Mouse (Mus musculus): ENCODE measurements at regions not wholly inside any gene's neighbourhood (a gene's known extent, or its start where the extent isn't known, plus 50 kb on each side); places are given as distances from the start of the nearest gene placed in this dataset.

GRCm38 (mm10) chr19:21173896-21174483, 98.1 kb upstream of the Zfand5 start:
- Histone ChIP-seq H3K4me1 (replicated peaks; ENCODE audit: control insufficient read depth in 2 of 2, insufficient read depth in 2 of 2, low read length in 1 of 2) (peaks cover 0 to 9% of the 10 kb centered on the region in 2 experiments; a peak in 1 of 4 replicates), H3K27me3 (ENCODE audit: control insufficient read depth, insufficient read depth, low read length) (no peaks in the 10 kb centered on the region), H3K4me2 (ENCODE audit: low read depth) (no peak overlapping the region), H3K27ac (no peak overlapping the region), H3K4me3 (ENCODE audit: insufficient read depth in 1 of 2, low read depth in 2 of 2, low read length in 2 of 2) (no peak overlapping the region), H3K9me3 (ENCODE audit: control insufficient read depth, low read length) (no peaks in the 10 kb centered on the region), H3K9ac (replicated peaks) (no peak overlapping the region), H3K36me3 (replicated peaks; ENCODE audit: control insufficient read depth, insufficient read depth, low read depth) (no peaks in the 10 kb centered on the region)
- 22% methylated on average over 5 of the region's 5 CpGs for WGBS (ENCODE audit: insufficient replicate concordance)
- ATAC-seq (ENCODE audit: insufficient read depth), result no peak
- TF ChIP-seq EP300 (IDR thresholded peaks at IDR 0.05; ENCODE audit: low read depth) (no peak), CTCF (IDR thresholded peaks at IDR 0.05; ENCODE audit: low read depth) (no peak)
- DNase-seq (ENCODE audit: low read depth in 3 of 3, low spot score in 3 of 3), result no peak

DNA sequence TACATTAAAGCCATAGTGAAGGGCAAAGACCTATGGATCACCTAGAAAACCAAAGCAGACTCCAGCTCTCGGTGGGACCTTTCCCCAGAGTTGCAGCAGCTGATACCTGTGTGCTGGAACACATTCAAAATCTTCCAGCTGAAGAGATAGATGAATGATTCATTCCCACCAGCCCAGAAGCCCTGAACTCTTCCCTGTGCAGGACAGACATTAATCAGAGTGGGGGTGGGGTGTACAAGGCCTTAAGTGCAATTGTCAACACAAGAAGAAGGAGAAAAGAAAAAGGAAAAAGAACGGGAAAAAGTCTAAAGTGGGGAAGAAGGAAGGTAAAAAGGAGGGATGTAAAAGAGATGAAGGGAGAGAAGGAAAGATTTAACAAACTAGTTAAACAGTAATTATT, 100.9 kb upstream of the Zfand5 start:
- Histone ChIP-seq H3K4me3 (ENCODE audit: insufficient read depth in 1 of 2, low read depth in 2 of 2, low read length in 2 of 2) (no peak overlapping the region), H3K4me1 (replicated peaks; ENCODE audit: control insufficient read depth in 2 of 2, insufficient read depth in 2 of 2, low read length in 1 of 2) (peaks cover 0 to 9% of the 10 kb centered on the region in 2 experiments; a peak in 1 of 4 replicates), H3K36me3 (replicated peaks; ENCODE audit: control insufficient read depth, insufficient read depth, low read depth) (no peaks in the 10 kb centered on the region), H3K27me3 (ENCODE audit: control insufficient read depth, insufficient read depth, low read length) (no peaks in the 10 kb centered on the region), H3K27ac (no peak overlapping the region), H3K9ac (replicated peaks) (no peak overlapping the region), H3K9me3 (ENCODE audit: control insufficient read depth, low read length) (no peaks in the 10 kb centered on the region), H3K4me2 (ENCODE audit: low read depth) (no peak overlapping the region)
- ATAC-seq (ENCODE audit: insufficient read depth) (no peak), DNase-seq (ENCODE audit: low read depth in 3 of 3, low spot score in 3 of 3) (no peak)
- 41% methylated on average over 2 of the region's 2 CpGs for WGBS (ENCODE audit: insufficient replicate concordance)
- TF ChIP-seq CTCF (IDR thresholded peaks at IDR 0.05; ENCODE audit: low read depth) (no peak), EP300 (IDR thresholded peaks at IDR 0.05; ENCODE audit: low read depth) (no peak)

DNA sequence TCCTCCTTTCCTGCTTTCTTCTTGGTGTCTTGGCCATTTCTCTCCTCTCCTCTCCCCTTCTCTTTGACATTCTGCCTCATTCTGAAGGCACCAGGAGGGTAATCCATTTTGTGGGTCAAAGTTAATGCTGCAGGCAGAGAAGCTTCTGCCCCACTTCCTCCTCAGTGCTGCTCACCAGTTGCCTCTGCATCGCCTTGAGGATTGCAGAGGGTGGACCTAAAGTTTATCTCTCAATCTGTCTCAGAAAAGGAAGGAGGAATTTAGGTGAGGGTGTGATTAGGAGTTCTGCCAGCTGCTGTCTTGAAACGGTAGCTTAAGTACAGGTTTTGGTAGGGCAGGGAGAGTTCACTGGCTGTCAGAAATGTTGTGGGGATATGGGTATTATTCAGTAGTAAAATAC, 101.3 kb upstream of the Zfand5 start:
- Histone ChIP-seq H3K27me3 (ENCODE audit: control insufficient read depth, insufficient read depth, low read length) (no peaks in the 10 kb centered on the region), H3K9me3 (ENCODE audit: control insufficient read depth, low read length) (no peaks in the 10 kb centered on the region), H3K4me2 (ENCODE audit: low read depth) (no peak overlapping the region), H3K4me3 (ENCODE audit: insufficient read depth in 1 of 2, low read depth in 2 of 2, low read length in 2 of 2) (no peak overlapping the region), H3K4me1 (replicated peaks; ENCODE audit: control insufficient read depth in 2 of 2, insufficient read depth in 2 of 2, low read length in 1 of 2) (peaks cover 0 to 9% of the 10 kb centered on the region in 2 experiments; a peak in 1 of 4 replicates), H3K27ac (no peak overlapping the region), H3K9ac (replicated peaks) (no peak overlapping the region), H3K36me3 (replicated peaks; ENCODE audit: control insufficient read depth, insufficient read depth, low read depth) (no peaks in the 10 kb centered on the region)
- no peak for ATAC-seq (ENCODE audit: insufficient read depth)
- DNase-seq (ENCODE audit: low read depth in 3 of 3, low spot score in 3 of 3), result no peak
- TF ChIP-seq CTCF (IDR thresholded peaks at IDR 0.05; ENCODE audit: low read depth) (no peak), EP300 (IDR thresholded peaks at IDR 0.05; ENCODE audit: low read depth) (no peak)
- WGBS (ENCODE audit: insufficient replicate concordance), result 8% methylated on average over 2 of the region's 2 CpGs

DNA sequence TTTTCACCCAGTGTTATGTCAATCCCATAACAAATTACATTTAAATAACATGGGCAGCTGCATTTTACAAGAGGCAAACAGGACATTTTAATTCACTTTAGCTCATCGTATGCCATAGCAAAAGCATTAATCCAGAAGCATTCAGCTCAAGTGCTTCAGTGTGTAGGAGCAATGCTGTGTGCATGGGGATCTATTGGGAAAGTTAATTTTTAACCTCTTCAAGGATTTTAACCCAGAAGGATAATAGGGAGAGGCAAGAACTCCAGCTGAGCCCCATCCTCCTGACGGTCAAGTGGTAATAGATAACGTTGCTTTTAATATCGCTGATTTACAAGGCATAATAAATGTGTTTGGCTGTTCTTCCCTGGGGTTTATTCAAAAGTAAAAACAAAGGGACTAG, 105.1 kb upstream of the Zfand5 start:
- Histone ChIP-seq H3K36me3 (replicated peaks; ENCODE audit: control insufficient read depth, insufficient read depth, low read depth) (no peaks in the 10 kb centered on the region), H3K9me3 (ENCODE audit: control insufficient read depth, low read length) (no peaks in the 10 kb centered on the region), H3K4me1 (replicated peaks; ENCODE audit: control insufficient read depth in 2 of 2, insufficient read depth in 2 of 2, low read length in 1 of 2) (peaks cover 0 to 3% of the 10 kb centered on the region in 2 experiments; a peak in 1 of 4 replicates), H3K27me3 (ENCODE audit: control insufficient read depth, insufficient read depth, low read length) (no peaks in the 10 kb centered on the region), H3K4me2 (ENCODE audit: low read depth) (peak overlapping the region; percentile 26; the same call in 1 of the 2 replicates), H3K27ac (no peak overlapping the region), H3K4me3 (ENCODE audit: insufficient read depth in 1 of 2, low read depth in 2 of 2, low read length in 2 of 2) (no peak overlapping the region), H3K9ac (replicated peaks) (no peak overlapping the region)
- ATAC-seq (ENCODE audit: insufficient read depth), result no peak
- 58% methylated on average over 4 of the region's 4 CpGs for WGBS (ENCODE audit: insufficient replicate concordance)
- TF ChIP-seq EP300 (IDR thresholded peaks at IDR 0.05; ENCODE audit: low read depth), result no peak
- TF ChIP-seq CTCF (IDR thresholded peaks at IDR 0.05; ENCODE audit: low read depth), result no peak
- DNase-seq (ENCODE audit: low read depth in 3 of 3, low spot score in 3 of 3), result no peak

- WGBS (ENCODE audit: insufficient replicate concordance), result 53% methylated on average over 5 of the region's 5 CpGs
- ATAC-seq (ENCODE audit: insufficient read depth) (no peak), DNase-seq (ENCODE audit: low read depth in 3 of 3, low spot score in 3 of 3) (no peak)
- Histone ChIP-seq H3K36me3 (replicated peaks; ENCODE audit: control insufficient read depth, insufficient read depth, low read depth) (no peaks in the 10 kb centered on the region), H3K27me3 (ENCODE audit: control insufficient read depth, insufficient read depth, low read length) (no peaks in the 10 kb centered on the region), H3K27ac (no peak overlapping the region), H3K9ac (replicated peaks) (no peak overlapping the region), H3K9me3 (ENCODE audit: control insufficient read depth, low read length) (no peaks in the 10 kb centered on the region), H3K4me2 (ENCODE audit: low read depth) (peak overlapping the region; percentile 26; the same call in 1 of the 2 replicates), H3K4me3 (ENCODE audit: insufficient read depth in 1 of 2, low read depth in 2 of 2, low read length in 2 of 2) (no peak overlapping the region), H3K4me1 (replicated peaks; ENCODE audit: control insufficient read depth in 2 of 2, insufficient read depth in 2 of 2, low read length in 1 of 2) (peaks cover 0 to 3% of the 10 kb centered on the region in 2 experiments; a peak in 1 of 4 replicates)
- TF ChIP-seq CTCF (IDR thresholded peaks at IDR 0.05; ENCODE audit: low read depth) (no peak), EP300 (IDR thresholded peaks at IDR 0.05; ENCODE audit: low read depth) (no peak)
Observed at GRCm38 (mm10) chr19:21166465-21166860, 105.6 kb upstream of the Zfand5 start.
